Comparison of ENCODE assay signal across 8 mouse cellular contexts in genomic region chr8:70084191-70085065, GRCm38 (mm10). TPM values are rescaled to one million over a fixed set of nuclear protein-coding genes. Genes with fewer than 3 reads are reported as not detected.
A peak's percentile ranks its signal among the peaks of the same experiment; 100 is the strongest.
DNase-seq lines count a peak whose midpoint lies in the region; ATAC-seq and TF ChIP-seq lines count a peak whose summit lies in the region.

No protein-coding gene starts in this region.

- peak; percentile 17; the same call in 1 of the 2 replicates for ATAC-seq in hindbrain, embryonic 15.5 days (ENCODE audit: low FRiP score, low read depth)
- peak; percentile 12; the same call in 1 of the 2 replicates for ATAC-seq in midbrain, embryonic 16.5 days
- ATAC-seq in megakaryocyte progenitor cell, adult 5-6 weeks (replicated peaks; ENCODE audit: poor library complexity): no peak

- peak; percentile 21 for DNase-seq in adrenal gland, adult 2 months
- no peak for DNase-seq in adrenal gland, adult 18-20 months (ENCODE audit: low spot score in 2 of 2)
- DNase-seq in testis, postnatal 10 days (ENCODE audit: low spot score): no peak
- no peak for DNase-seq in thymus, postnatal 14 days

- TF ChIP-seq POLR2A in testis, adult 2 months (IDR thresholded peaks at IDR 0.05; ENCODE audit: control insufficient read depth, low read depth, low read length): no peak

- TF ChIP-seq CTCF in testis, adult 2 months (IDR thresholded peaks at IDR 0.05; ENCODE audit: control insufficient read depth, insufficient read depth, insufficient replicate concordance, low read depth, low read length): no peak

- H3K36me3 ChIP-seq in testis, adult 2 months (ENCODE audit: control insufficient read depth, insufficient read depth, low read length): no peaks in the 10 kb centered on the region
- no peaks in the 10 kb centered on the region for H3K36me3 ChIP-seq in hindbrain, embryonic 15.5 days
- no peaks in the 10 kb centered on the region for H3K36me3 ChIP-seq in midbrain, embryonic 16.5 days (ENCODE audit: control insufficient read depth, insufficient read depth, low read length)

- peak overlapping the region; percentile 79 for H3K4me2 ChIP-seq in hindbrain, embryonic 15.5 days
- H3K4me2 ChIP-seq in midbrain, embryonic 16.5 days (ENCODE audit: low read length): peak overlapping the region; percentile 88

- H3K27ac ChIP-seq in testis, adult 2 months (ENCODE audit: control insufficient read depth, insufficient read depth, low read depth, low read length): no peak overlapping the region
- no peak overlapping the region for H3K27ac ChIP-seq in hindbrain, embryonic 15.5 days (replicated peaks)
- no peak overlapping the region for H3K27ac ChIP-seq in midbrain, embryonic 16.5 days (ENCODE audit: low read length)

- no peaks in the 10 kb centered on the region for H3K9me3 ChIP-seq in hindbrain, embryonic 15.5 days
- H3K9me3 ChIP-seq in midbrain, embryonic 16.5 days (replicated peaks; ENCODE audit: control insufficient read depth, low read length, poor library complexity, severe bottlenecking): no peaks in the 10 kb centered on the region

- H3K27me3 ChIP-seq in testis, adult 2 months (ENCODE audit: control insufficient read depth, insufficient read depth, low read length): no peaks in the 10 kb centered on the region
- peaks cover 75% of the 10 kb centered on the region for H3K27me3 ChIP-seq in hindbrain, embryonic 15.5 days
- H3K27me3 ChIP-seq in midbrain, embryonic 16.5 days (ENCODE audit: control insufficient read depth, insufficient read depth, low read depth, low read length): peaks cover 41% of the 10 kb centered on the region

- H3K4me1 ChIP-seq in testis, adult 2 months (ENCODE audit: control insufficient read depth, insufficient read depth, low read length): peaks cover 32% of the 10 kb centered on the region
- peaks cover 43% of the 10 kb centered on the region for H3K4me1 ChIP-seq in hindbrain, embryonic 15.5 days (replicated peaks)
- H3K4me1 ChIP-seq in midbrain, embryonic 16.5 days (ENCODE audit: control insufficient read depth, insufficient read depth, low read length): peaks cover 35% of the 10 kb centered on the region

- 1% methylated on average over 71 of the region's 71 CpGs for WGBS in hindbrain, embryonic 15.5 days
- WGBS in midbrain, embryonic 16.5 days: 1% methylated on average over 70 of the region's 71 CpGs

- H3K4me3 ChIP-seq in testis, adult 2 months (ENCODE audit: control insufficient read depth, low read depth, low read length): peak overlapping the region; percentile 53
- peak overlapping the region; percentile 39 for H3K4me3 ChIP-seq in hindbrain, embryonic 15.5 days
- peak overlapping the region; percentile 44 for H3K4me3 ChIP-seq in midbrain, embryonic 16.5 days (ENCODE audit: low read depth, low read length)

- H3K9ac ChIP-seq in hindbrain, embryonic 15.5 days: peak overlapping the region; percentile 44
- peak overlapping the region; percentile 51 for H3K9ac ChIP-seq in midbrain, embryonic 16.5 days (ENCODE audit: low read depth, low read length)

RNA-seq across cellular contexts. Expression of gene Hapln4, which starts 1.2 kb away (rescaled TPM):
- under 1 TPM; 0.43 to 0.59 TPM for total RNA-seq in adrenal gland, adult 2 months (2021)
- 0.20 and 0.33 TPM in 2 replicates for polyA plus RNA-seq in adrenal gland, adult 2 months (2012; rRNA removed)
- 1 to 10 TPM in 1 of 2 experiments, under 1 TPM in 1; 0.83 to 3.0 TPM for total RNA-seq in adrenal gland, adult 18-20 months (2021)
- polyA plus RNA-seq in testis, adult 2 months (2012; rRNA removed): 0.23 and 0.31 TPM in 2 replicates
- 0.87 and 1.3 TPM in 2 replicates for polyA plus RNA-seq in hindbrain, embryonic 15.5 days (2015; fragmentation: Nextera tagmentation; extraction: Ambion mirVana)
- 0.89 and 0.93 TPM in 2 replicates for polyA plus RNA-seq in midbrain, embryonic 16.5 days (2015; fragmentation: Nextera tagmentation; extraction: Ambion mirVana)
- total RNA-seq in megakaryocyte progenitor cell, adult 5-6 weeks (2015): not detected in 2 replicates
- not detected in 2 replicates for total RNA-seq in megakaryocyte progenitor cell, adult 5-6 weeks (2017)

RNA-seq across cellular contexts. Expression of gene Tm6sf2, which starts 11.7 kb away (rescaled TPM):
- total RNA-seq in adrenal gland, adult 2 months (2021): 1 to 10 TPM in 1 of 2 experiments, under 1 TPM in 1; 0.86 to 1.6 TPM
- polyA plus RNA-seq in adrenal gland, adult 2 months (2012; rRNA removed): 3.2 and 4.1 TPM in 2 replicates
- total RNA-seq in adrenal gland, adult 18-20 months (2021): 1 to 10 TPM in 1 of 2 experiments, under 1 TPM in 1; 0.83 to 1.1 TPM
- 11.0 and 14.1 TPM in 2 replicates for polyA plus RNA-seq in testis, adult 2 months (2012; rRNA removed)
- 0.97 and 2.8 TPM in 2 replicates for polyA plus RNA-seq in hindbrain, embryonic 15.5 days (2015; fragmentation: Nextera tagmentation; extraction: Ambion mirVana)
- 1.3 and 1.4 TPM in 2 replicates for polyA plus RNA-seq in midbrain, embryonic 16.5 days (2015; fragmentation: Nextera tagmentation; extraction: Ambion mirVana)
- 0.54 TPM in 1 of 2 replicates, not detected in the other for total RNA-seq in megakaryocyte progenitor cell, adult 5-6 weeks (2015)
- total RNA-seq in megakaryocyte progenitor cell, adult 5-6 weeks (2017): not detected in 2 replicates

RNA-seq across cellular contexts. Expression of gene Ncan, which starts 36.2 kb away (rescaled TPM):
- total RNA-seq in adrenal gland, adult 2 months (2021): under 1 TPM; 0.24 to 0.26 TPM
- polyA plus RNA-seq in adrenal gland, adult 2 months (2012; rRNA removed): 0.89 and 1.3 TPM in 2 replicates
- total RNA-seq in adrenal gland, adult 18-20 months (2021): 1 to 10 TPM in 1 of 2 experiments, under 1 TPM in 1; 0.13 to 2.6 TPM
- 7.3 and 8.9 TPM in 2 replicates for polyA plus RNA-seq in testis, adult 2 months (2012; rRNA removed)
- polyA plus RNA-seq in hindbrain, embryonic 15.5 days (2015; fragmentation: Nextera tagmentation; extraction: Ambion mirVana): 165 and 193 TPM in 2 replicates
- polyA plus RNA-seq in midbrain, embryonic 16.5 days (2015; fragmentation: Nextera tagmentation; extraction: Ambion mirVana): 169 and 189 TPM in 2 replicates
- total RNA-seq in megakaryocyte progenitor cell, adult 5-6 weeks (2015): not detected in 2 replicates
- total RNA-seq in megakaryocyte progenitor cell, adult 5-6 weeks (2017): not detected in 2 replicates

RNA-seq across cellular contexts. Expression of gene Sugp1, which starts 41.8 kb away (rescaled TPM):
- total RNA-seq in adrenal gland, adult 2 months (2021): 10 to 100 TPM; 28.7 to 32.8 TPM
- 6.6 and 7.5 TPM in 2 replicates for polyA plus RNA-seq in adrenal gland, adult 2 months (2012; rRNA removed)
- total RNA-seq in adrenal gland, adult 18-20 months (2021): 10 to 100 TPM; 25.8 to 27.9 TPM
- polyA plus RNA-seq in testis, adult 2 months (2012; rRNA removed): 32.5 and 34.5 TPM in 2 replicates
- polyA plus RNA-seq in hindbrain, embryonic 15.5 days (2015; fragmentation: Nextera tagmentation; extraction: Ambion mirVana): 55.5 and 57.6 TPM in 2 replicates
- 58.4 and 61.9 TPM in 2 replicates for polyA plus RNA-seq in midbrain, embryonic 16.5 days (2015; fragmentation: Nextera tagmentation; extraction: Ambion mirVana)
- total RNA-seq in megakaryocyte progenitor cell, adult 5-6 weeks (2015): 8.4 and 11.4 TPM in 2 replicates
- 22.2 and 32.1 TPM in 2 replicates for total RNA-seq in megakaryocyte progenitor cell, adult 5-6 weeks (2017)

RNA-seq across cellular contexts. Expression of gene Mau2, which starts 41.9 kb away (rescaled TPM):
- 10 to 100 TPM; 51.1 to 53.3 TPM for total RNA-seq in adrenal gland, adult 2 months (2021)
- polyA plus RNA-seq in adrenal gland, adult 2 months (2012; rRNA removed): 98.2 and 114 TPM in 2 replicates
- 10 to 100 TPM; 48.8 to 55.7 TPM for total RNA-seq in adrenal gland, adult 18-20 months (2021)
- 46.0 and 52.7 TPM in 2 replicates for polyA plus RNA-seq in testis, adult 2 months (2012; rRNA removed)
- polyA plus RNA-seq in hindbrain, embryonic 15.5 days (2015; fragmentation: Nextera tagmentation; extraction: Ambion mirVana): 71.7 and 72.2 TPM in 2 replicates
- polyA plus RNA-seq in midbrain, embryonic 16.5 days (2015; fragmentation: Nextera tagmentation; extraction: Ambion mirVana): 75.8 and 79.0 TPM in 2 replicates
- total RNA-seq in megakaryocyte progenitor cell, adult 5-6 weeks (2015): 24.0 and 24.6 TPM in 2 replicates
- total RNA-seq in megakaryocyte progenitor cell, adult 5-6 weeks (2017): 24.0 and 26.7 TPM in 2 replicates

Comparison
In these comparisons a context has a peak if more than half of its experiments do, and no peak if none do; other contexts are left out.
1. RNA of gene Ncan, which starts 36.2 kb away (polyA plus RNA-seq): 165 to 193 TPM in hindbrain, embryonic 15.5 days and 169 to 189 TPM in midbrain, embryonic 16.5 days; 7.3 to 8.9 TPM in testis, adult 2 months and 0.89 to 1.3 TPM in adrenal gland, adult 2 months; every median in the first group is over 10 times any median in the second.
2. Peak in every context shown above with its lines, with median percentiles within 50 percentile points of each other: H3K4me3 ChIP-seq.